ENCODE assay signal across 9 mouse cellular contexts in genomic region chr8:90302252-90302651, GRCm38 (mm10). TPM values are rescaled to one million over a fixed set of nuclear protein-coding genes. Genes with fewer than 3 reads are reported as not detected.
DNase-seq lines count a peak whose midpoint lies in the region; ATAC-seq and TF ChIP-seq lines count a peak whose summit lies in the region.
"Had no signal": no experiment of that assay in that cellular context is flagged by ENCODE, and none has a peak within 500 bp of the region (broad histone marks: within the 10 kb centered on the region; RNA-seq: fewer than 3 reads in every experiment).

No protein-coding gene starts in this region.

- DNase-seq in frontal cortex, postnatal 25 days (ENCODE audit: low spot score in 2 of 2), result no peak
- DNase-seq in 3T3-L1 (ENCODE audit: low read depth, low spot score), result peak; percentile 5
- DNase-seq in forebrain, postnatal 0 days, result peak; percentile 83
- DNase-seq in left cerebral cortex, adult 2 months (ENCODE audit: extremely low spot score in 1 of 2, low spot score in 2 of 2), result peak in 1 of 2 experiments; percentile 36
- DNase-seq in ovary, postnatal 36 days (ENCODE audit: low spot score), result no peak
- no peak for DNase-seq in gastrocnemius, postnatal 4 days (ENCODE audit: low spot score in 2 of 2)

- peak; percentile 66 for ATAC-seq in frontal cortex, adult (ENCODE audit: low TSS enrichment)
- peak; percentile 80 for ATAC-seq in forebrain, postnatal 0 days
- ATAC-seq in stomach, embryonic 16.5 days (ENCODE audit: insufficient read depth, low FRiP score), result peak; percentile 97

- 10% methylated on average over 5 of the region's 5 CpGs for WGBS in forebrain, postnatal 0 days
- WGBS in stomach, embryonic 16.5 days, result 22% methylated on average over 5 of the region's 5 CpGs

- peak overlapping the region; percentile 28 for H3K4me2 ChIP-seq in forebrain, postnatal 0 days (ENCODE audit: low read depth)
- peak overlapping the region; percentile 28 for H3K4me2 ChIP-seq in stomach, embryonic 16.5 days (ENCODE audit: low read depth, low read length)

- no peak overlapping the region for H3K9ac ChIP-seq in forebrain, postnatal 0 days
- no peak overlapping the region for H3K9ac ChIP-seq in stomach, embryonic 16.5 days (ENCODE audit: low read length)

- no peak overlapping the region for H3K4me3 ChIP-seq in forebrain, postnatal 0 days (ENCODE audit: low read depth, low read length)
- H3K4me3 ChIP-seq in left cerebral cortex, adult 2 months, result no peak overlapping the region
- 0 out of 2 replicates have a peak overlapping the region, but pooled peaks have one; percentile 1 for H3K4me3 ChIP-seq in stomach, embryonic 16.5 days (replicated peaks; ENCODE audit: low read length)

- peak overlapping the region; percentile 68 for H3K27ac ChIP-seq in forebrain, postnatal 0 days (ENCODE audit: low read depth, low read length)
- peak overlapping the region; percentile 51 for H3K27ac ChIP-seq in left cerebral cortex, adult 2 months
- peak overlapping the region; percentile 84 for H3K27ac ChIP-seq in stomach, embryonic 16.5 days (ENCODE audit: low read length)

- H3K4me1 ChIP-seq in forebrain, postnatal 0 days (ENCODE audit: insufficient read depth), result peaks cover 19% of the 10 kb centered on the region
- H3K4me1 ChIP-seq in stomach, embryonic 16.5 days (ENCODE audit: control insufficient read depth, insufficient read depth, low read length), result peaks cover 19% of the 10 kb centered on the region

- H3K9me3 ChIP-seq in forebrain, postnatal 0 days (ENCODE audit: low read length), result 0 out of 2 replicates have a peak, but pooled peaks cover 3% of the 10 kb centered on the region
- H3K9me3 ChIP-seq in stomach, embryonic 16.5 days (replicated peaks; ENCODE audit: control insufficient read depth, low read length), result no peaks in the 10 kb centered on the region

- TF ChIP-seq CTCF in forebrain, postnatal 0 days (IDR thresholded peaks at IDR 0.05; ENCODE audit: low read depth), result no peak
- no peak for TF ChIP-seq CTCF in left cerebral cortex, adult 2 months (IDR thresholded peaks at IDR 0.05)

- H3K27me3 ChIP-seq in forebrain, postnatal 0 days (ENCODE audit: insufficient read depth, low read length), result no peaks in the 10 kb centered on the region
- no peaks in the 10 kb centered on the region for H3K27me3 ChIP-seq in stomach, embryonic 16.5 days (ENCODE audit: control insufficient read depth, insufficient read depth, low read length)
- H3K27me3 ChIP-seq: CH12.LX had no signal

- intact Hi-C loops in left cerebral cortex, adult 2 months (cut with DNase I), result no loop called here

- H3K36me3 ChIP-seq in forebrain, postnatal 0 days (ENCODE audit: insufficient read depth), result no peaks in the 10 kb centered on the region
- H3K36me3 ChIP-seq in stomach, embryonic 16.5 days (ENCODE audit: control insufficient read depth, insufficient read depth, low read length), result no peaks in the 10 kb centered on the region

RNA-seq across cellular contexts. Expression of gene Tox3, which starts 45.9 kb away (rescaled TPM):
- 21.1 and 35.6 TPM in 2 replicates for total RNA-seq in forebrain, postnatal 0 days (2014; rRNA removed)
- polyA plus RNA-seq in forebrain, postnatal 0 days (2015; fragmentation: Nextera tagmentation; extraction: Ambion mirVana), result 21.2 and 26.5 TPM in 2 replicates
- 10 to 100 TPM; 20.7 to 23.2 TPM for total RNA-seq in left cerebral cortex, adult 2 months (2021)
- 4.3 and 5.2 TPM in 2 replicates for polyA plus RNA-seq in stomach, embryonic 16.5 days (2015; fragmentation: Nextera tagmentation; extraction: Ambion mirVana)
- 1 to 10 TPM; 1.8 TPM for total RNA-seq in gastrocnemius, postnatal 4 days (2021)
- total RNA-seq: CH12.LX had no signal

Comparison
In these comparisons a context has a peak if more than half of its experiments do, and no peak if none do; other contexts are left out.
1. DNase-seq: peak in 3T3-L1 (single experiment) and forebrain, postnatal 0 days (single experiment); none in frontal cortex, postnatal 25 days (0 of 2), ovary, postnatal 36 days (single experiment) and gastrocnemius, postnatal 4 days (0 of 2).
2. Peak in every context shown above with its lines, with median percentiles within 50 percentile points of each other: ATAC-seq and H3K27ac ChIP-seq.